Mouse (Mus musculus): ENCODE data around the gene Smndc1. TPM values are rescaled to one million over a fixed set of nuclear protein-coding genes. Genes with fewer than 3 reads are reported as not detected.
A peak's percentile ranks its signal among the peaks of the same experiment; 100 is the strongest.
"Not testable (repeated sequence)": the region's sequence is repeated elsewhere in the genome, so short reads cannot be mapped to it uniquely, and the experiment has no call there.

The Smndc1 gene
- polyA plus RNA-seq, 1 experiment from 2014 or later, result 35.8 TPM

- Histone ChIP-seq H3K4me2 (replicated peaks; ENCODE audit: low read depth, low read length) (no peak overlapping the region), H3K27me3 (replicated peaks; ENCODE audit: insufficient read depth, low read length) (no peaks in the 10 kb centered on the region)
- no peak for DNase-seq (ENCODE audit: low spot score)
Observed at GRCm38 (mm10) chr19:53399213-53399612, 8.8 kb upstream of the Smndc1 start.

GRCm38 (mm10) chr19:53397451-53398233, 7.3 kb upstream of the Smndc1 start:
- ATAC-seq, result no peak
- Histone ChIP-seq H3K4me2 (replicated peaks; ENCODE audit: low read depth, low read length) (no peak overlapping the region), H3K4me3 (ENCODE audit: low read depth, low read length) (no peak overlapping the region), H3K27me3 (replicated peaks; ENCODE audit: insufficient read depth, low read length) (no peaks in the 10 kb centered on the region), H3K4me1 (ENCODE audit: insufficient read depth, low read depth, low read length) (no peaks in the 10 kb centered on the region), H3K27ac (ENCODE audit: low read length) (no peak overlapping the region), H3K9me3 (ENCODE audit: low read length) (no peaks in the 10 kb centered on the region), H3K36me3 (ENCODE audit: insufficient read depth, low read length) (no peaks in the 10 kb centered on the region), H3K9ac (replicated peaks; ENCODE audit: low read depth) (no peak overlapping the region)
- TF ChIP-seq CTCF (IDR thresholded peaks at IDR 0.05) (no peak), EP300 (IDR thresholded peaks at IDR 0.05) (no peak)
- 70% methylated on average over 12 of the region's 12 CpGs for WGBS
- DNase-seq (ENCODE audit: low spot score), result no peak

More at GRCm38 (mm10) chr19:53399213-53399612, 8.8 kb upstream of the Smndc1 start:
- no peaks in the 10 kb centered on the region for H3K4me1 ChIP-seq (ENCODE audit: insufficient read depth, low read depth, low read length)
- H3K36me3 ChIP-seq (ENCODE audit: insufficient read depth, low read length), result no peaks in the 10 kb centered on the region
- no peaks in the 10 kb centered on the region for H3K9me3 ChIP-seq (ENCODE audit: low read length)
- no peak for TF ChIP-seq CTCF (IDR thresholded peaks at IDR 0.05)
- no peak for TF ChIP-seq EP300 (IDR thresholded peaks at IDR 0.05)
- ATAC-seq, result no peak
- H3K4me3 ChIP-seq (ENCODE audit: low read depth, low read length), result no peak overlapping the region
- WGBS, result 67% methylated on average over 4 of the region's 4 CpGs
- no peak overlapping the region for H3K9ac ChIP-seq (replicated peaks; ENCODE audit: low read depth)
- H3K27ac ChIP-seq (ENCODE audit: low read length), result no peak overlapping the region

- H3K27me3 ChIP-seq (replicated peaks; ENCODE audit: insufficient read depth, low read length); H3K27ac ChIP-seq (ENCODE audit: low read length); DNase-seq (ENCODE audit: low spot score); H3K4me3 ChIP-seq (ENCODE audit: low read depth, low read length); H3K36me3 ChIP-seq (ENCODE audit: insufficient read depth, low read length); H3K9ac ChIP-seq (replicated peaks; ENCODE audit: low read depth); H3K4me2 ChIP-seq (replicated peaks; ENCODE audit: low read depth, low read length); H3K4me1 ChIP-seq (ENCODE audit: insufficient read depth, low read depth, low read length); ATAC-seq; H3K9me3 ChIP-seq (ENCODE audit: low read length): not testable (repeated sequence)
- 55% methylated on average over 5 of the region's 5 CpGs for WGBS
Observed at GRCm38 (mm10) chr19:53395805-53396204, 5.4 kb upstream of the Smndc1 start.

GRCm38 (mm10) chr19:53394956-53395355, 4.6 kb upstream of the Smndc1 start:
- not testable (repeated sequence) for H3K27ac ChIP-seq (ENCODE audit: low read length); DNase-seq (ENCODE audit: low spot score); ATAC-seq; H3K4me3 ChIP-seq (ENCODE audit: low read depth, low read length); H3K36me3 ChIP-seq (ENCODE audit: insufficient read depth, low read length); H3K9me3 ChIP-seq (ENCODE audit: low read length); H3K4me1 ChIP-seq (ENCODE audit: insufficient read depth, low read depth, low read length); H3K27me3 ChIP-seq (replicated peaks; ENCODE audit: insufficient read depth, low read length); H3K9ac ChIP-seq (replicated peaks; ENCODE audit: low read depth); H3K4me2 ChIP-seq (replicated peaks; ENCODE audit: low read depth, low read length)
- WGBS, result 69% methylated on average over 3 of the region's 3 CpGs

GRCm38 (mm10) chr19:53394552-53394951, 4.2 kb upstream of the Smndc1 start:
- no peak overlapping the region for H3K27ac ChIP-seq (ENCODE audit: low read length)
- no peak overlapping the region for H3K9ac ChIP-seq (replicated peaks; ENCODE audit: low read depth)
- 10% methylated on average over 7 of the region's 7 CpGs for WGBS
- DNase-seq (ENCODE audit: low spot score) (peak; percentile 91), ATAC-seq (no peak)
- peaks cover 6% of the 10 kb centered on the region; the same call in 1 of the 2 replicates for H3K4me1 ChIP-seq (ENCODE audit: insufficient read depth, low read depth, low read length)
- H3K9me3 ChIP-seq (ENCODE audit: low read length), result no peaks in the 10 kb centered on the region
- H3K4me3 ChIP-seq (ENCODE audit: low read depth, low read length), result no peak overlapping the region
- no peaks in the 10 kb centered on the region for H3K36me3 ChIP-seq (ENCODE audit: insufficient read depth, low read length)
- H3K27me3 ChIP-seq (replicated peaks; ENCODE audit: insufficient read depth, low read length), result no peaks in the 10 kb centered on the region
- TF ChIP-seq EP300 (IDR thresholded peaks at IDR 0.05) (peak; percentile 56), CTCF (IDR thresholded peaks at IDR 0.05) (peak; percentile 78)
- H3K4me2 ChIP-seq (replicated peaks; ENCODE audit: low read depth, low read length), result no peak overlapping the region

GRCm38 (mm10) chr19:53393646-53394045, 3.3 kb upstream of the Smndc1 start:
- ATAC-seq (no peak), DNase-seq (ENCODE audit: low spot score) (no peak)
- no peak overlapping the region for H3K4me2 ChIP-seq (replicated peaks; ENCODE audit: low read depth, low read length)
- H3K27me3 ChIP-seq (replicated peaks; ENCODE audit: insufficient read depth, low read length), result no peaks in the 10 kb centered on the region
- no peaks in the 10 kb centered on the region for H3K9me3 ChIP-seq (ENCODE audit: low read length)
- no peak for TF ChIP-seq CTCF (IDR thresholded peaks at IDR 0.05)
- H3K36me3 ChIP-seq (ENCODE audit: insufficient read depth, low read length), result 0 out of 2 replicates have a peak, but pooled peaks cover under 1% of the 10 kb centered on the region
- no peak overlapping the region for H3K9ac ChIP-seq (replicated peaks; ENCODE audit: low read depth)
- H3K4me3 ChIP-seq (ENCODE audit: low read depth, low read length), result no peak overlapping the region
- peaks cover 6% of the 10 kb centered on the region; the same call in 1 of the 2 replicates for H3K4me1 ChIP-seq (ENCODE audit: insufficient read depth, low read depth, low read length)
- H3K27ac ChIP-seq (ENCODE audit: low read length), result no peak overlapping the region

Measured in lung, postnatal 0 days (tissue).